Mouse (Mus musculus): ENCODE data around the gene Defb20.

Gene Defb20

GRCm38 (mm10) chr2:152498020-152498419 lies 21.2 kb downstream of the Defb20 start:
- DNase-seq (ENCODE audit: low spot score in 2 of 2) = no peak

DNA sequence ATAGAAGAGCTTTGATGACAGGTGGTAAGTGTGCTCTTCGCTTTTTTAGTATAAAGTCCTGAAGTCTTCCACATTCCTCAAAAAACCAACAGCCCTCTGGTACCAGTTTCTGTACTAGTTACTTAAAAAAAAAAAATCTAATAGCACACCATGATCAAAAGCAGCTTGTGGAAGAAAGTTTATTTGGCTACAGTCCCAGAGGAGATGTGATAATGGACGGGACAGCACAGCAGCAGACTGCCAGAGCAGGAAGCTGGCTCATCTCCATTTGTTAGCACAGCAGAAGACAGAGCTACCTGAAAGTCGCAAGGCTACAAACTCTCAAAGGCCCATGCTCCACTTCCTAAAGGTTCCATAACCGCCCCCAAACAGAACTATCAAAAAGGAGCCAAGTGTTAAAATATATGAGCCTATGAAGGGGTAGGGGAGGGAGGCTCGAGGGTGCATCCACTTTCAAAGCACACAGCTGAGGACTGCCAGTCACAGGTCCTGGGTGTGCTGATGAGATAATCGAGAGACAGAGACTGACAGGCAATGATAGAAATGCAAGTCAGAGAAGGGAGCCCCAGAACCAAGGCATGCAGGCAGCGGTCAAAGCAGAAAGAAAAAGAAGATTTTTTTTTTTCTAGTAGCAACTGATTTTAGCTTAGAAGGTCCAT lies 23.5 kb downstream of the Defb20 start:
- no peak for DNase-seq (ENCODE audit: low spot score in 2 of 2)

GRCm38 (mm10) chr2:152500863-152501229 lies 24.0 kb downstream of the Defb20 start:
- DNase-seq (ENCODE audit: low spot score in 2 of 2) = no peak

- DNase-seq (ENCODE audit: low spot score in 2 of 2) = no peak
These were observed 27.1 kb downstream of the Defb20 start for GRCm38 (mm10) chr2:152503950-152504349.

- DNase-seq (ENCODE audit: low spot score in 2 of 2) = no peak
These were observed 34.7 kb downstream of the Defb20 start, which contains the start of gene Defb26 for GRCm38 (mm10) chr2:152511592-152511991. Defb26 (minus strand) TSS chr2:152511692.

- no peak for DNase-seq (ENCODE audit: low spot score in 2 of 2)
These were observed 39.2 kb downstream of the Defb20 start for GRCm38 (mm10) chr2:152516084-152516483.

- no peak for DNase-seq (ENCODE audit: low spot score in 2 of 2)
These were observed 41.1 kb downstream of the Defb20 start, which contains the start of gene Defb28 for GRCm38 (mm10) chr2:152517981-152518380. Defb28 (plus strand) TSS chr2:152518255.
